Mouse (Mus musculus): ENCODE measurements around the gene Ifit3.

DNA sequence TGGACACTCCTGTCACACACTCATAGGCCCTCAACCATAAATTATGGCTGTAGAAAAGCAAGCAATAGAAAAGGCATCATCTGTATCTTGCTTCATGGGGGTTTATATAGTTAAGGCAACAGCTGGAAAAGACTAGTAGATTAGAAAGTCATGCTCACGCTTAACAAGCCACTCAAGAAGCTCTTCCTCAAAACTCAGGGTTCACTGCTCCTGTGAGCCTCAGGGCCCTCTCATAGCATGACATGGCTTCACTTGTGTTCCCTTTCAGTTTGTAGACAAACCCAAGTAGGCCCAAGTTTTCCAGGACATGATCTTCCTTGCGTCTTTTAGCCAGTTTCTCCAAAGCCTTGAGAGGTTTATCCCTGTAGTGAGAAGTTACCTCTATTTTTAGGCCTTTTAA is 10.1 kb downstream of the Ifit3 start:
- TF ChIP-seq CTCF (IDR thresholded peaks at IDR 0.05; ENCODE audit: insufficient read depth, low read length) (no peak), POLR2A (IDR thresholded peaks at IDR 0.05; ENCODE audit: borderline replicate concordance, extremely low read depth, low read depth, low read length) (no peak)
